Mouse (Mus musculus) lung, embryonic 15.5 days (tissue): ENCODE data around the gene Lexm. TPM values are rescaled to one million over a fixed set of nuclear protein-coding genes. Genes with fewer than 3 reads are reported as not detected.

ENCODE experiments used
- ATAC-seq: fragments of 200-750 bp; cut with Nextera tagmentation; 2 replicates; pipeline ENCODE4 v1.8.0; 2017; ENCODE audit warnings: moderate number of reproducible peaks, borderline replicate concordance; ENCODE audit not compliant: low FRiP score, low TSS enrichment; ENCODE audit errors: extremely low read depth
- H3K27ac ChIP-seq: fragments of 300-500 bp; sonication (generic); 2 replicates; pipeline ENCODE4 v1.5.1; 2015; ENCODE audit warnings: moderate library complexity, mild to moderate bottlenecking, inconsistent platforms
- H3K27me3 ChIP-seq: fragments of 300-500 bp; sonication (generic); 2 replicates; pipeline ENCODE4 v1.6.1; 2015; ENCODE audit warnings: inconsistent platforms
- H3K36me3 ChIP-seq: fragments of 300-500 bp; sonication (generic); 2 replicates; pipeline ENCODE4 v1.6.1; 2015; ENCODE audit warnings: inconsistent platforms
- H3K4me1 ChIP-seq: fragments of 300-500 bp; sonication (generic); 2 replicates; pipeline ENCODE4 v1.6.1; 2015; ENCODE audit warnings: inconsistent platforms
- H3K4me2 ChIP-seq: fragments of 300-500 bp; sonication (generic); 2 replicates; pipeline ENCODE4 v1.6.1; 2015; ENCODE audit warnings: inconsistent platforms, mild to moderate bottlenecking, moderate library complexity
- H3K4me3 ChIP-seq: fragments of 300-500 bp; sonication (generic); 2 replicates; pipeline ENCODE4 v1.5.1; 2015; ENCODE audit warnings: mild to moderate bottlenecking, inconsistent platforms
- H3K9ac ChIP-seq: fragments of 300-500 bp; sonication (generic); 2 replicates; pipeline ENCODE4 v1.6.1; 2015; ENCODE audit warnings: inconsistent platforms
- H3K9me3 ChIP-seq: fragments of 300-500 bp; sonication (generic); 2 replicates; pipeline ENCODE4 v1.6.1; 2016; ENCODE audit warnings: inconsistent platforms
- WGBS: fragments of 180-500 bp; shearing (Covaris S2); methylation state at CpG from one replicate; pipeline ENCODE4 v1.1.7; 2015; 5-methylcytosine and 5-hydroxymethylcytosine counted together
- polyA plus RNA-seq: library from polyadenylated mRNA; unstranded; fragments of >200 nt; fragmentation: Nextera tagmentation; extraction: Ambion mirVana; gene quantifications from 2 replicates; pipeline ENCODE4 v1.2.1, GENCODE M21; 2015

Gene Lexm
- polyA plus RNA-seq, 1 experiment from 2014 or later: not detected

DNA sequence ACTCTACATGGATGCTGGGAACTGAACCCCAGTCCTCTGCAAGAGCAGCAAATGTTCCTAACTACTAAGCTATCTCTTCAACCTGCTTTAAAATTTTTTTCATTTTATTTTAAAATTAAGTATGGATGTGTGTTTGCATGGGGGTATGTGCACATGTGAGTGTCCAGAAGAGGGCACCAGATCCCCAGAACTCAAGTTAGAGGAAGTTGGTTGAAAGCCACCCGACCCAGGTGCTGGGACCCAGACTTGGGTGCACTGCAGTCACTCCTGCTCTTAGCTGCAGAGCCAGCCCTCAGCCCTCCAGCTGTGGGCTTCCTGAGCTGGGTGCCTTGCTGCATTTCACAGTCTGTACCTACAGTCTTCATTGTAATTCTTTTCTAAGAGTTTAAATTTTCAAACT lies 17.6 kb downstream of the Lexm start:
- Histone ChIP-seq H3K27me3 (no peaks in the 10 kb centered on the region), H3K9ac (no peak overlapping the region), H3K36me3 (no peaks in the 10 kb centered on the region), H3K27ac (no peak overlapping the region), H3K4me1 (no peaks in the 10 kb centered on the region), H3K9me3 (no peaks in the 10 kb centered on the region), H3K4me2 (no peak overlapping the region), H3K4me3 (no peak overlapping the region)
- WGBS: 56% methylated on average over 1 of the region's 1 CpGs
- no peak for ATAC-seq

- ATAC-seq: no peak
- Histone ChIP-seq H3K4me1 (no peaks in the 10 kb centered on the region), H3K4me2 (no peak overlapping the region), H3K27ac (no peak overlapping the region), H3K9me3 (no peaks in the 10 kb centered on the region), H3K27me3 (no peaks in the 10 kb centered on the region), H3K9ac (no peak overlapping the region), H3K4me3 (no peak overlapping the region), H3K36me3 (no peaks in the 10 kb centered on the region)
- 74% methylated on average over 4 of the region's 4 CpGs for WGBS
Measured at GRCm38 (mm10) chr4:106597741-106598140, 19.3 kb downstream of the Lexm start.

GRCm38 (mm10) chr4:106597055-106597454 lies 20.0 kb downstream of the Lexm start:
- 72% methylated on average over 9 of the region's 9 CpGs for WGBS
- Histone ChIP-seq H3K4me1 (no peaks in the 10 kb centered on the region), H3K27ac (no peak overlapping the region), H3K36me3 (no peaks in the 10 kb centered on the region), H3K9ac (no peak overlapping the region), H3K4me2 (no peak overlapping the region), H3K4me3 (no peak overlapping the region), H3K27me3 (no peaks in the 10 kb centered on the region), H3K9me3 (no peaks in the 10 kb centered on the region)
- no peak for ATAC-seq

DNA sequence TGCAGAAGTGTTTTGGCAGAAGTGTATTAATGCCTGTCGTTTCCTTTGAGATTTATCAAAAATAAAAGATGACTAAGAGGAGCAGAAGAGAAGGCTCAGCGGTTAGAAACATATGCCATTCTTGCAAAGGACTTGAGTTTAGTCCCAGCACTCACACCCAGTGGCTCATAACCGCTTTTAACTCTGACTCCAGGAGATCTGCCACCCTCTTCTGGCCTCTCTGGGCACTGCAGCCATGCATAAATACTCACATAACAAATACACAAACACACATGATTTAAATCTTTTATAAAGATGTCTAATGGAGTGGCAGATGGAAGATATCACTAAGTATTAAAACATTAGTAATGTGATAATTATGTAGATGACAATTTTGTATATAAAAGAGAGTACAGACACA lies 20.8 kb downstream of the Lexm start:
- Histone ChIP-seq H3K27me3 (no peaks in the 10 kb centered on the region), H3K36me3 (no peaks in the 10 kb centered on the region), H3K9me3 (no peaks in the 10 kb centered on the region), H3K4me1 (no peaks in the 10 kb centered on the region), H3K9ac (no peak overlapping the region), H3K27ac (no peak overlapping the region), H3K4me3 (no peak overlapping the region), H3K4me2 (no peak overlapping the region)
- ATAC-seq: no peak
- WGBS: 58% methylated on average over 3 of the region's 3 CpGs

- H3K4me2 ChIP-seq: no peak overlapping the region
- H3K4me3 ChIP-seq: no peak overlapping the region
- peaks cover 5% of the 10 kb centered on the region for H3K4me1 ChIP-seq
- whole genome bisulfite sequencing: 62% methylated on average over 7 of the region's 7 CpGs
- H3K27me3 ChIP-seq: no peaks in the 10 kb centered on the region
- no peak for ATAC-seq
- no peak overlapping the region for H3K9ac ChIP-seq
- no peak overlapping the region for H3K27ac ChIP-seq
- no peaks in the 10 kb centered on the region for H3K9me3 ChIP-seq
- H3K36me3 ChIP-seq: no peaks in the 10 kb centered on the region; the same call in 1 of the 2 replicates
Measured at GRCm38 (mm10) chr4:106593636-106594035, 23.4 kb downstream of the Lexm start.

GRCm38 (mm10) chr4:106590871-106591270 lies 26.2 kb downstream of the Lexm start:
- Histone ChIP-seq H3K4me2 (no peak overlapping the region), H3K4me1 (peaks cover 5% of the 10 kb centered on the region), H3K27ac (no peak overlapping the region), H3K9me3 (no peaks in the 10 kb centered on the region), H3K36me3 (peaks cover 23% of the 10 kb centered on the region), H3K9ac (no peak overlapping the region), H3K4me3 (no peak overlapping the region), H3K27me3 (no peaks in the 10 kb centered on the region)
- 75% methylated on average over 9 of the region's 9 CpGs for WGBS
- ATAC-seq: no peak

- peaks cover 5% of the 10 kb centered on the region for H3K4me1 ChIP-seq
- H3K27me3 ChIP-seq: no peaks in the 10 kb centered on the region
- H3K9ac ChIP-seq: no peak overlapping the region
- H3K36me3 ChIP-seq: peaks cover 29% of the 10 kb centered on the region
- H3K27ac ChIP-seq: no peak overlapping the region; the same call in 1 of the 2 replicates
- 27% methylated on average over 9 of the region's 9 CpGs for WGBS
- no peaks in the 10 kb centered on the region for H3K9me3 ChIP-seq
- ATAC-seq: peak; percentile 47; the same call in 1 of the 2 replicates
- no peak overlapping the region for H3K4me2 ChIP-seq
- no peak overlapping the region for H3K4me3 ChIP-seq
Measured at GRCm38 (mm10) chr4:106590142-106590541, 26.9 kb downstream of the Lexm start.

DNA sequence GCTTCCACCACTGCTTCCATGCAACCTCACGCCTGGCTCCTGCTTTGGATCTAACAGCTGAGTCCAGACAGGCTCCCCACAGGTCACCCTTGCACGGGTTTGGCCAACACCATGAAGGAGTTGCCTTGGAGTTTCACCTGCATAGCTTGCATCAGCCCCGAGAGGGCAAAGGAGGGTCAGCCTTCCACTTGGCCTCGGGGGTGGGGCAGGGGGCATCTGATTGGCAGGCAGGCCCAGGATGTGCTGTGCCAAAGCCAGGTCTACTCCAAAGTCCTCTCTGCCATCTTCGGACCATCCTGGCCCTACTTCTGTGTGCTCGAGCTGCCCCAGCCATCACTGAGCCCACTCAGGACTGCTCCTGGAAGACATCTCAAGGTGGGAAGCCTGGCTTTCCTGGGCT lies 30.0 kb downstream of the Lexm start:
- no peak overlapping the region for H3K27ac ChIP-seq
- H3K9ac ChIP-seq: no peak overlapping the region
- peaks cover 44% of the 10 kb centered on the region for H3K36me3 ChIP-seq
- no peak overlapping the region for H3K4me3 ChIP-seq
- no peaks in the 10 kb centered on the region for H3K9me3 ChIP-seq
- ATAC-seq: no peak
- 88% methylated on average over 6 of the region's 6 CpGs for WGBS
- H3K4me1 ChIP-seq: peaks cover 5% of the 10 kb centered on the region
- no peaks in the 10 kb centered on the region for H3K27me3 ChIP-seq
- no peak overlapping the region for H3K4me2 ChIP-seq

DNA sequence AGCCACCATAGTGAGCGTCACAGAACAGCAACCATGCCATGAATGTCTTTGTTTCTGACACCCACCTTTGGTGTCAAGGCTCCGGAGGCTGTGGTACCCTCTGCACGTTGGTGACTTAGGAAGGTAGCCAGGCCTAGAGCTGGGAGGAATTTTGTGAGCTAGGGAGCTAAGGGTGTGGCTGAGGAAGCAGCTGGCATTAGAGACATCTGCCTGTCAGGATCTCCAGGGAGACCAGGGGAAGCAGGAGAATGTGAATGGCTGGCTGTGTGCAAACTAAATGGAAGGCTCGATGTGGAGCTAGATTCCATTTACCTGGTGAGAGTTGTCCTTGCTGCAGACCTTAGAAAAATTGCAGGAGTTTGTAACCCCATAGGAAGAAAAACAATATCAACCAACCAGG lies 32.4 kb downstream of the Lexm start:
- Histone ChIP-seq H3K4me2 (no peak overlapping the region), H3K4me1 (0 out of 2 replicates have a peak, but pooled peaks cover 2% of the 10 kb centered on the region), H3K36me3 (peaks cover 47% of the 10 kb centered on the region), H3K27me3 (no peaks in the 10 kb centered on the region), H3K27ac (no peak overlapping the region), H3K4me3 (no peak overlapping the region), H3K9ac (no peak overlapping the region), H3K9me3 (no peaks in the 10 kb centered on the region)
- WGBS: 88% methylated on average over 4 of the region's 4 CpGs
- ATAC-seq: no peak

DNA sequence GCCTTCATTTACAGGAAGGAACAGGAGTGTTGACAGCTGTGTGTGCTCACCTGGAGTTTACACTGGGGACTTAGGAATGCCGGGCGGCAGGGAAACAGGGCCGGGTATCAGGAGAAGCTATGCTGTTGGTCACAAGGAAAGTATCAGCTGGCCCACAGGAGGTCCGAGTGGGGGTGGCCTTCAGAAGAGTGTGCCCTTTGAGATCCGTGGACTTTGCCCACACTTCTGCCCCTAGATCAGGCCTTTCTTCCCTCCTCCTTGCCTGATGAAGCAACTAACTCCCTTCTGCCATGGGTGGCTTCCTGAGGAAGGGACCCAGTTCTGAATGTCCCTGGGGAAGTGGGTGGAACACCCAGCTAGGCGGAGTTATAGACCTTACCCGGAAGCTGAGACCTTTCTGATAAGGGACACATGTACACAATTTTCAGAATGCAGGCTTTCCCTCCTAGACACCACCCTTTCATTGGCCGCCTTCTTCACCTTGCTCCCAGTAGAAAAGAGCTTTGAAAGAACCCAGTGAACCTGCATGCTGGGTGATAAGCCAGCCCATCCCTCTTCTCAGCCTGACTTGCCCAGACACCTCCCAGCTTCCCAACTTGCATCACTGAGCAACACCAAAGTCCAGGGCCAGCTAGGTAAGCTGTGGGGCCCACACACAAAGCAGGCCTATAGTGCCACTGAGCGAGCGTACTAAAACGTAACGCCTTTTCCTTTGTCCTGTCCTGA lies 34.5 kb downstream of the Lexm start:
- Histone ChIP-seq H3K4me3 (no peak overlapping the region), H3K9me3 (no peaks in the 10 kb centered on the region), H3K4me2 (no peak overlapping the region), H3K36me3 (peaks cover 54% of the 10 kb centered on the region), H3K27ac (peak overlapping the region; percentile 73), H3K27me3 (no peaks in the 10 kb centered on the region), H3K4me1 (0 out of 2 replicates have a peak, but pooled peaks cover 2% of the 10 kb centered on the region), H3K9ac (no peak overlapping the region)
- 64% methylated on average over 12 of the region's 12 CpGs for WGBS
- peak; percentile 21; the same call in 1 of the 2 replicates for ATAC-seq

DNA sequence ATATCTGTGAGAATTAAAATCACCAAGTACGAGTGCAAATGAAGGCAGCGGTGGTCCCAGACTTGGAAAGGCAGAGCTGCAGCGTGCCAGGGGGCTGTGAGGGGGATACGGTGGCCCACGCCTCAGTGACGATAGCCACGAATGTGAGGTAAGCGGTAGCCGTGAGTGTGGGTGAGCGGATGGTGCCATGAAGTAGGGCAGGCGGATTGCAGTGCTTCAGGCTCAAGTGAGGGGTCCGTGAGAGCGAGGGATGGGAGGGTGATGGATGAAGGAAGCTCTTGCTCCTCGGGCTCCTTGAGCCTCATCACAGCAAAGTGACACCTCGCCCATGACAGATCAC lies 35.2 kb downstream of the Lexm start:
- ATAC-seq: 0 out of 2 replicates have a peak, but pooled peaks have one; percentile 8
- peak overlapping the region; percentile 31 for H3K27ac ChIP-seq
- H3K4me3 ChIP-seq: no peak overlapping the region
- H3K36me3 ChIP-seq: peaks cover 51% of the 10 kb centered on the region
- 69% methylated on average over 15 of the region's 15 CpGs for WGBS
- H3K9ac ChIP-seq: no peak overlapping the region
- no peaks in the 10 kb centered on the region for H3K27me3 ChIP-seq
- H3K9me3 ChIP-seq: no peaks in the 10 kb centered on the region
- 0 out of 2 replicates have a peak, but pooled peaks cover 2% of the 10 kb centered on the region for H3K4me1 ChIP-seq
- no peak overlapping the region for H3K4me2 ChIP-seq

DNA sequence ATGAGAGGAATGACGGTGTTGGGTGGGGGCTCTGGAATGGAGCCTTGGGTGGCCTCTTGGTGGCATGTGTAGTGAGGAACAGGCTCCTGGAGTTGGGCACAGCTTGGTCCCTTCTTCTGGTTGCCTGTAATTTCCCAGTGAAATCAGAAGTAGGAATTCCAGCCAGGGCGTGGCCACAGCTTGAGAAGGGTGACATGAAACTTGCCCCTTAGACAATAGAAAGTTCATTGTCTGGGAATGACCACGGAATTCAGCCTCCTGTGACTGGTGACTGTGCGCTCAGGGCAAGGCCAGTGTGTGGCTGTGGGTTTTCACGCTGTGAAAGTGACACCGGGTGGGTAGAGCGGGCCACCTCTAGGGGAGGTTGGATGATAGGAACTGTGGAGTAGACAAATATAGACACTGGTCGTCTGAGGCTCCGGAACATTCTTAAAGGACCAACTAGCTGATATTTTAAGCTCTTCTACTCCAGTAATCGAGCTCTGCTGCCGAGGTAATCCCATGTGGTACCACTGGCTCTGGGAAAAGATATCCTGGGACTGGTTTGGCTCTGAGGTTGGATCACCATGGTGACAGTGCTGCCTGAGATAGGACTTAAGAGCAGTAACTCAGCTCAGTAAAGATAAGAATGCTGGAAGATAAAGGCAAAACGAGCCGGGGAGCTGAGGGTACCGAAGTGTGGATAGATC lies 35.7 kb downstream of the Lexm start:
- no peak overlapping the region for H3K4me3 ChIP-seq
- WGBS: 70% methylated on average over 14 of the region's 14 CpGs
- H3K4me1 ChIP-seq: 0 out of 2 replicates have a peak, but pooled peaks cover 2% of the 10 kb centered on the region
- H3K4me2 ChIP-seq: no peak overlapping the region
- no peak overlapping the region for H3K9ac ChIP-seq
- H3K27ac ChIP-seq: no peak overlapping the region
- H3K9me3 ChIP-seq: no peaks in the 10 kb centered on the region
- H3K36me3 ChIP-seq: peaks cover 49% of the 10 kb centered on the region
- no peak for ATAC-seq
- no peaks in the 10 kb centered on the region for H3K27me3 ChIP-seq
